Mouse (Mus musculus): ENCODE results near the gene Mboat7.

GRCm38 (mm10) chr7:3630478-3630815, 62.9 kb downstream of the Mboat7 start:
- no peak for TF ChIP-seq CHD2 (IDR thresholded peaks at IDR 0.05; ENCODE audit: low read length)
- no peak for TF ChIP-seq CTCF (IDR thresholded peaks at IDR 0.05 in 2 of 3, conservative IDR thresholded peaks at IDR 0.05 in 1 of 3; ENCODE audit: control insufficient read depth in 1 of 3, insufficient read depth in 1 of 3, low read depth in 2 of 3, low read length in 3 of 3, poor library complexity in 1 of 3, severe bottlenecking in 1 of 3)
- TF ChIP-seq UBTF (IDR thresholded peaks at IDR 0.05; ENCODE audit: borderline replicate concordance, insufficient read depth, low read depth, low read length) = no peak
- TF ChIP-seq POLR2A (IDR thresholded peaks at IDR 0.05; ENCODE audit: control insufficient read depth in 1 of 2, insufficient read depth in 1 of 2, low read depth in 1 of 2, low read length in 2 of 2, poor library complexity in 1 of 2) = no peak
- TF ChIP-seq ZMIZ1 (IDR thresholded peaks at IDR 0.05; ENCODE audit: low read depth, low read length) = no peak
- TF ChIP-seq ZNF384 (IDR thresholded peaks at IDR 0.05; ENCODE audit: low read depth, low read length) = no peak
- TF ChIP-seq EP300 (IDR thresholded peaks at IDR 0.05; ENCODE audit: low read depth in 1 of 2, low read length in 2 of 2) = no peak
- TF ChIP-seq KAT2A (conservative IDR thresholded peaks at IDR 0.05; ENCODE audit: low read depth, low read length) = no peak
- TF ChIP-seq MAFK (IDR thresholded peaks at IDR 0.05; ENCODE audit: borderline replicate concordance, low read depth, low read length) = no peak
- no peak for TF ChIP-seq ELF1 (IDR thresholded peaks at IDR 0.05; ENCODE audit: low read depth, low read length)
- no peak for TF ChIP-seq TBP (IDR thresholded peaks at IDR 0.05; ENCODE audit: low read depth, low read length)
- no peak for TF ChIP-seq TAL1 (IDR thresholded peaks at IDR 0.05; ENCODE audit: low read length)
- no peak for TF ChIP-seq POLR2AphosphoS2 (IDR thresholded peaks at IDR 0.05; ENCODE audit: low read length)
- no peak for TF ChIP-seq RCOR1 (IDR thresholded peaks at IDR 0.05; ENCODE audit: low read depth, low read length)

All from MEL (cell line).